Mouse (Mus musculus) A20 (cell line): ENCODE results near the gene Zfp365.

ENCODE experiments used
- DNase-seq: peaks from one replicate; pipeline ENCODE4 v3.0.0-alpha.2; 2011; ENCODE audit warnings: low read depth, low spot score

Zfp365 gene

GRCm38 (mm10) chr10:67846016-67846650 is 66.3 kb downstream of the Zfp365 start:
- DNase-seq: no peak

- no peak for DNase-seq
Observed at GRCm38 (mm10) chr10:67841596-67841995, 70.9 kb downstream of the Zfp365 start.

- DNase-seq: no peak
Observed at GRCm38 (mm10) chr10:67840735-67841134, 71.7 kb downstream of the Zfp365 start.

GRCm38 (mm10) chr10:67839156-67839555 is 73.3 kb downstream of the Zfp365 start:
- no peak for DNase-seq

GRCm38 (mm10) chr10:67836426-67836825 is 76.0 kb downstream of the Zfp365 start:
- no peak for DNase-seq
